Mouse (Mus musculus) brain, embryonic 14.5 days (tissue): Measurements from ENCODE around the gene Adam12. TPM values are rescaled to one million over a fixed set of nuclear protein-coding genes. Genes with fewer than 3 reads are reported as not detected.
A peak's percentile ranks its signal among the peaks of the same experiment; 100 is the strongest.

ENCODE experiments used
- DNase-seq: peaks from one replicate; pipeline ENCODE4 v3.0.0-alpha.2; 2011; ENCODE audit warnings: low read depth
- CTCF ChIP-seq: fragments of 200-500 bp; IDR thresholded peaks from 2 replicates; pipeline ENCODE4 v1.5.1; 2012; ENCODE audit warnings: inconsistent platforms, mild to moderate bottlenecking, moderate library complexity, borderline replicate concordance; ENCODE audit not compliant: insufficient read depth, insufficient read length; ENCODE audit errors: extremely low read depth
- POLR2A ChIP-seq: fragments of 200-500 bp; IDR thresholded peaks from 2 replicates; pipeline ENCODE4 v1.6.1; 2012; ENCODE audit warnings: mild to moderate bottlenecking, inconsistent platforms, borderline replicate concordance; ENCODE audit not compliant: poor library complexity, insufficient read depth, insufficient read length, severe bottlenecking; ENCODE audit errors: extremely low read depth
- polyA plus RNA-seq: library from polyadenylated mRNA; depleted of rRNA; stranded (reverse); fragments of >200 nt; gene quantifications from 2 replicates; pipeline ENCODE4 v1.2.3, GENCODE M21; 2012

Adam12 gene
- polyA plus RNA-seq, 1 experiment = 6.3 TPM

DNA sequence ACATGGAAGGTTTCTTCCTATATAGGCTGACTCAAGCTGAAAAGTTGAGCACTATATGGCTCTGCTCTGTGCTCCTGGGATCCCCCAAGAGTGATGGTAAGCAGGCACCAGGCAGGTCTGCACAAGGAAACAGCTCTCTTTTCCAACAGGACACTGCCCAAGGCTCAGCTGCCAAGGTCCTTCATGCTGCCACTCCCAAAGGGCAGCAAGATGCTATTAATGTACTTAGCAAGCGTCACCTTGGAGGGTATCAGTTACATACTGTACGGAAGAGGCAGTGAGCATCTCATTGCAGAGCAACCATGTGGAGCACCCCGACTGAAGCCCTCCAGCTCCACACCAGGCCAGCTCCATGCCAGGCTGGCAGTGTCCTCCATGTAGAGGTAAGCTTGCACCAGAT is 185.6 kb downstream of the Adam12 start:
- no peak for DNase-seq
- TF ChIP-seq POLR2A (no peak), CTCF (no peak)

DNA sequence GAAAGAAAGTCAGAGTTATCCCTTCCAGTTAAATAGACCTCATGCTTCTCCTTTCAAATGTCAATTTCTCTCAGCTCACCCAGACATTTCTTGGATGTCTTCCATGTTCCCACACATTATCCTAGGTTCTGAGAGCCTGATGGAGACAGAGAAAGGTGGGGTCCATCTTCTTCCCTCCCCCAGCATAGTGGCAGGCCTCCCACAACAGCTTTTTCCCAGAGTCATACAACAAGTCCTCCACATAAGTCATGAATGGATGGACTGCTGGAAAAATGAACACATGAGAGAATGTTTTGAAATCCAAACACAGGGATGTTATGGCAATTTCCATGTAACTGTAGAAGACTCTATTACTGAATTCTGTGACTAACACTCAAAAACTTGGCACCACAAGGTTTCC is 188.4 kb downstream of the Adam12 start:
- no peak for DNase-seq
- no peak for TF ChIP-seq POLR2A
- TF ChIP-seq CTCF = no peak

DNA sequence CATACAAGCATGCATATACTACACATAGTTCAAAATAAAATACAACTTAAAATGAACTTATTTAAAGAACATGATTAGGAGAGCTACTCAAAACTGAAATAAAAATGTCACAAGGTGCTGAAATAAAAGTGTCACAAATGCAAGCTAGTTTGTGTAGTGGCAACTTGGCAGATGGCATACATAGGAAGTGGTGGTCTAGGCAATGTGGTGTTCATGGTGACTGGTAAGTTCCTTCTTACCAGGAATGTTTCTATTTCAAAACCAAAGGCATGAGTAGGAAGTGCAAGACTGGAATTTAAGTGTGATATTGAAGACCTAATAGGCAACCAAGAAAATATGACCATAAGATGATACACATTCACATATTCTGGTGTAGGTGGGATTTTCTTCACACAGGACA is 189.3 kb downstream of the Adam12 start:
- TF ChIP-seq POLR2A (no peak), CTCF (no peak)
- DNase-seq = no peak

DNA sequence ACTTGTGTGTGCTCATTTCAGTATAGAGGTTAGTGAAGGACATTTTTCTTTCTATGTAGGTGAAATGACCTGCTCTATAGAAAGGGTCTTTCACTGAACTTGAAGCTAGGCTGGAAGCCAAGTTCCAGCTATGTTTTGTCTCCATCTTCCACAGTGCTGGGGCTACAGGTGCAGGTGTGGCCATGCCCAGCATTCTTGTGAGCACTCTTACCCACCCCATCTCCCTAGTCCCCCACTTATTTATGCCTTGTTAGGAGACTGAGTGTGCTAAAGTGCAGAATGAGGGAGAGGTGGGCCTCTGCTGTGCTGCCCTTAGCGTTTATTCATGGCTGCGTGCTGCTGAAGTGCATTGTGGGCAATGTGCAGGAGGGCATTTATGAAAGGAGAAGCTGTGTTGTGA is 198.0 kb downstream of the Adam12 start:
- TF ChIP-seq POLR2A (no peak), CTCF (no peak)
- no peak for DNase-seq

DNA sequence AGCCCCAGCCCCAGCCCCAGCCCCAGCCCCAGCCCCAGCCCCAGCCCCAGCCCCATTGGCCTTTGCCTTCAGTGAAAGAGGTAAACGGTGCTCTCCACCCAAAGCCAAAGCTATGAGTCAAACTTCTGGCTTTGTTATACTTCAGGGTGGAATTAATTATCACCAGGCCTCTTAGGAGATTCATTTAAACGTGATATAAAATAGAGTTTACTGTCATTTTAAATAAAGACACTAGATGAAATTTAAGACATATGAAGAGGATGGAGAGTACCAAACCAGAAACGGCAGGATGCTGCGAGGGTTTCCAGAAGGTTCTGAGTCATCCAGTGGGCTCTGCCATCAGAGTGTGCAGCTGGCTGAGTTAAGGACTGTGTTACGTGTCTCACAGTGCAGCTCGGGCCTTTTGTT is 199.0 kb downstream of the Adam12 start:
- no peak for DNase-seq
- TF ChIP-seq CTCF (no peak), POLR2A (no peak)

DNA sequence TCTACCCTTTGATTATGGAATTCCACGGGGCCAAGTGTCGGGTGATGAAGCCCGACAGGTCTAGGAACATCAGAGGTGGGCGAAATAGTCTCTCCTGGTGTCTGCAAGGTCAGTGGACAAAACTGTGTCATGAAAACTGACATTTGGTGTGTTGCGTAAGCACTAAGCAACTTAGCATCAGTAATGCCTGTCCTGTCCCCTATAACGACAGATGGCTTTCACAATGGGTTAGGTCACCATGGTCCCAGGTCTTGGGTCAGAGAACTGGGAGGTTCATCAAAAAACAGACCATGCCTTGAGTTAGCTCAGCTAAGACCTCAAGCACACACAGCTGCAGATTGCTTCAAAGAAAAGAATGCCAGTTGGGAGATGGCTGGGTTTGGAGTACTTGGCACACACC is 200.2 kb downstream of the Adam12 start:
- TF ChIP-seq CTCF = no peak
- TF ChIP-seq POLR2A = no peak
- no peak for DNase-seq

DNA sequence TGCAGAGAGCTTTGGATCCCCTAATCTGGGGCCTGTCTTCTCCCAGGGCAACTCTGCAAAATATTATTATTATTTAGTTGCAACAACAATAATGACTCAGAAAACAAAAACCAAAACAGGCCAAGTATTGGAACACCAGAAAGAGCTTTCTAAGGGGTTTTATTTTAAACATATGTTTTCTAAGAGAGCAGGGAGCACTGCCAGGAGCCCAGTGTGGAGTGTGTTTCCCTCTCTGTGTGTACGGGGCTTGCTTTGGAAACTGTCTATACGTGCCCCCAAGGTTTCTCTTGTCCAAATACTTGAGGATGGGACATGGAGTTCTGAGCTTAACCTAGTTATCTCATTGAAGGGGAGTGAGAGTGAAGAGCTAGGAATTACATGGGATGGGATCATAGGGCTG is 200.7 kb downstream of the Adam12 start:
- no peak for DNase-seq
- TF ChIP-seq CTCF = no peak
- TF ChIP-seq POLR2A = no peak

DNA sequence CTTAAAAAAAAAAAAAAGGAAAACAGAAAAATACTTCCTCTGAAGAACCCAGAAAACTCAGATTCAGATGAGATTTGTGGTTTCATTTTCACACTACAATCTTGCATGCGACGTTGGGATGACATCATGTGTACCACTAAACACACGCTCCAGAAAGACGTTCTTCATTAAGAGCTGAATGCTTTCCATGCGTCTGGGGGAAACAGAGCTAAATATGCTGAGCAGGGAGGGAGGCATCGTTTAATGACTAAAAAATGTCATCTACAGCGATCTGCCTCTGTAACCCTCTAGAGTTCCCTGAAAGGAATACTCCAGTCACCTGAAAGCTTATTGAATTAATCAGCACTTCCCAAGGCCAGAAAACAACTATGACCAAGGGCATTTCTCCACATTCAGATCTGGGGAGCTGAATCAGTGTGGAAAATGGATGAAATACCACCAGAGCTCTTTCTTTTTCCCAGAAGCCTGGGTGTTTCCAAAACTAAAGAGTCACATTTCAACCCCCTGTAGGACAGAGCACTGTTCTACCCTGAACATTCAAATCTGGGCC is 203.6 kb downstream of the Adam12 start:
- peak; percentile 35 for DNase-seq
- TF ChIP-seq CTCF (no peak), POLR2A (no peak)

DNA sequence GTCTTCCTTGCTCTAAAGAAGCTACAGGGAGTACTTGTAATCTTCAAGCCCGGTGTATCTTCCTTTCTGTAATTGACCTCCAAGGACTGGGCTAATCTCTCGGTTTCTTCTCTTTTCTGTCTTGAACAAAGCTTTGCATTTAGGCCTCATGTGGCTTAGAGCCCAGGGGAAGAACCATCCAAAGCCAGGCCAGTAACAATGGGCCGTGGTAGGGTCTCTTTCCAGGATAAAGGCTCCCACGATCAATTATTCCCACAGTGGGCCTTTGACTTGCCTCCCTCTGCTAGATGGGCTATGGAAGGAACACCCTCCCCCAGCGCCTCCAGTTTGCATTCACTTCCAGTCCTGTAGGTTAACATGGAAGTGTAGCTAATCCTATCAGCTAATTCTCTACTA is 204.9 kb downstream of the Adam12 start:
- no peak for TF ChIP-seq POLR2A
- no peak for TF ChIP-seq CTCF
- peak; percentile 56 for DNase-seq

DNA sequence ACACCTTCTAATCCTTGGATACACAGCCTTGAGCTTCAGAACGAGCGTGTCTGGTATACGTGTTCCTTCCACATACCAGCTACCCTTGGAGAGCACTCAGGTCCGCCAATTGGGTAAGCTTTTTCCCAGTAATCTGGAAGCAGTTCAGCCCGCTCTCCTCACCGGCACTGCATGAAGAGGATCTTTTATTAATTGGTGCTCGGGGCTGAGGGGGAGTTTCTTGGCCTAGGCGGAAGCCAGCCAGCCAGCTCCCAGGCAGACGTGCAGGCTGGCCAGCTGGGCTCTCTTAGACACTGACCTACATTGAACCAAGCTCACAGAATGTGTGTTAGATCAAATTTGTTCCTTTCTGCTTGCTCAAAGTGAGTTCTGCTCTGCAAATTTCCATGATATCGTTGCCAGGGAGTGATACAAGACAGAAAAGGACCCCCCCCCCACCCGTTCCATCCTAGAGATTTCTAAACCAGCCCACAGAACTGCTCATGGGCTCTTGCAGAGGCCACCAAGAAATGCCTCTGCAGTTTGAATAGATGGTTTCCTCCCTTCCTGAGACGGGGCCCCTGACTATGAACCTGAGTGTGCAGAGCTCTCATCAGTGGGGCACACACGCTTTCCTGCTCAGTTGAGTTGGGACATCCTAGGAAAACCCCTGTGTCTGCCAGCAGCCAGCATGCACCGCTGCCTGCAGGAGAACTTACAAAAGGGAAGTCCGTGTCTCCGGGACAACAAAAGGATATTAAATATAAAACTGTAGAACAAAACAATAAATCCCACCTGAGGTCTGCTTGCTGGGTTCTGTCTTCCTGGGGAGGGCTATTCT is 205.5 kb downstream of the Adam12 start:
- peak; percentile 84 for DNase-seq
- no peak for TF ChIP-seq CTCF
- no peak for TF ChIP-seq POLR2A

DNA sequence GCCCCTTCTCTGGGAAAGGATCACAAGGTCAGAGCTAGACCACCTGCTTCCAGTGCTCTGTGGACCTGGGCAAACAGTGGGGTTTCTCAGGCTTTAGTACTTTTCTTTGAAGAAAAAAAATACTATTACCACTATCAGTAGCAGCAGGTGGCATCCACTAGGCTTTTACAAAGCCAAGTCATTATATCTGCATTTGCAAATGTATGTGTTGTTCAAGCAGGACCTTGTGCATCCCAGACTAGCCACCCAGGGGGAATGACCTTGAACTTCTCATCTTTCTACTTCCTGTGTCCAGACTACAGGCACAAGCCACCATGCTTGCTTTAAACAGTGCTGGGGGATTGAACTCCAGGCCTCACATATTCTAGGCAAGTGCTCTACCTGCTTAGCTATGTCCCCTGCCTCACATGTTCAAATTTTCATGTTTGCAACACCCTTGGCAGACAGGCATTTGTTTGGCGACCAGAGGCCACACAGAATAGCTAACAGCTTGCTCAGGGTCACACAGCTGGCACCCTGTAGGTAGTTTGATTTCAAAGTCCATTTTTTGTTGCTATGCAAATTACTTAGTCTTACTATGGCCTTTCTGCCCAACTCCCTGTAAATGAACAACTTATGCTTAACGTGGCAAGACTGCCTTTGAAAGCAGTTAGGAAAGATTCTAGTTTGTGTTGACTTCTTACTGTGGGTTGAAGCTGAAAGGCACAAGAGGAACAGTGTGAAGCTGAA is 209.6 kb downstream of the Adam12 start:
- DNase-seq = no peak
- TF ChIP-seq CTCF = no peak
- TF ChIP-seq POLR2A = no peak
